Mouse (Mus musculus) neural tube, embryonic 11.5 days (tissue): Measurements from ENCODE around the gene Ldlrad3. TPM values are rescaled to one million over a fixed set of nuclear protein-coding genes. Genes with fewer than 3 reads are reported as not detected.

Experiments
- ATAC-seq: fragments of 200-750 bp; cut with Nextera tagmentation; 2 replicates; pipeline ENCODE4 v1.8.0; 2017; ENCODE audit warnings: moderate number of reproducible peaks, mild to moderate bottlenecking, moderate TSS enrichment, moderate library complexity; ENCODE audit not compliant: insufficient read depth, low FRiP score, low TSS enrichment
- DNase-seq: peaks from one replicate; pipeline ENCODE4 v3.0.0-alpha.2; 2015; ENCODE audit warnings: low spot score
- H3K27ac ChIP-seq: fragments of 300-500 bp; sonication (generic); 2 replicates; pipeline ENCODE4 v1.5.1; 2014; ENCODE audit warnings: low read depth, mild to moderate bottlenecking, low read length
- H3K27me3 ChIP-seq: fragments of 300-500 bp; sonication (generic); 2 replicates; pipeline ENCODE4 v1.6.1; 2014; ENCODE audit warnings: mild to moderate bottlenecking, low read length, mixed read lengths; ENCODE audit not compliant: control insufficient read depth, insufficient read depth
- H3K36me3 ChIP-seq: fragments of 300-500 bp; sonication (generic); 2 replicates; pipeline ENCODE4 v1.6.1; 2014; ENCODE audit warnings: mild to moderate bottlenecking, low read length, moderate library complexity, mixed read lengths; ENCODE audit not compliant: control insufficient read depth, insufficient read depth
- H3K4me1 ChIP-seq: fragments of 300-500 bp; sonication (generic); 2 replicates; pipeline ENCODE4 v1.6.1; 2014; ENCODE audit warnings: low read length, mixed read lengths; ENCODE audit not compliant: control insufficient read depth, insufficient read depth
- H3K4me2 ChIP-seq: fragments of 300-500 bp; sonication (generic); 2 replicates; pipeline ENCODE4 v1.6.1; 2014; ENCODE audit warnings: low read depth, mild to moderate bottlenecking, moderate library complexity
- H3K4me3 ChIP-seq: fragments of 300-500 bp; sonication (generic); 2 replicates; pipeline ENCODE4 v1.5.1; 2014; ENCODE audit warnings: low read depth, low read length
- H3K9ac ChIP-seq: fragments of 300-500 bp; sonication (generic); 2 replicates; pipeline ENCODE4 v1.6.1; 2014; ENCODE audit warnings: mild to moderate bottlenecking, low read length
- H3K9me3 ChIP-seq: fragments of 300-500 bp; sonication (generic); 2 replicates; pipeline ENCODE4 v1.6.1; 2016; ENCODE audit warnings: low read length; ENCODE audit not compliant: control insufficient read depth
- WGBS: fragments of 180-500 bp; shearing (Covaris S2); extraction: QIAGEN DNeasy Blood & Tissue Kit; methylation state at CpG from one replicate; pipeline ENCODE4 v1.1.7; 2014; 5-methylcytosine and 5-hydroxymethylcytosine counted together
- polyA plus RNA-seq: library from polyadenylated mRNA; unstranded; fragments of >200 nt; fragmentation: Nextera tagmentation; extraction: Ambion mirVana; gene quantifications from 2 replicates; pipeline ENCODE4 v1.2.1, GENCODE M21; 2014

Ldlrad3 gene
- polyA plus RNA-seq, 1 experiment from 2014 or later = 64.9 TPM

GRCm38 (mm10) chr2:102073266-102074037 is 112.7 kb downstream of the Ldlrad3 start:
- H3K4me3 ChIP-seq = no peak overlapping the region
- no peaks in the 10 kb centered on the region for H3K9me3 ChIP-seq
- H3K4me2 ChIP-seq = no peak overlapping the region
- H3K9ac ChIP-seq = no peak overlapping the region
- H3K27me3 ChIP-seq = no peaks in the 10 kb centered on the region
- H3K27ac ChIP-seq = no peak overlapping the region
- DNase-seq = no peak
- H3K36me3 ChIP-seq = no peaks in the 10 kb centered on the region; the same call in none of the 2 replicates
- no peak for ATAC-seq
- WGBS = 95% methylated on average over 6 of the region's 6 CpGs
- no peaks in the 10 kb centered on the region for H3K4me1 ChIP-seq

GRCm38 (mm10) chr2:102072859-102073258 is 113.3 kb downstream of the Ldlrad3 start:
- WGBS = 82% methylated on average over 4 of the region's 4 CpGs
- no peak overlapping the region for H3K9ac ChIP-seq
- no peak for ATAC-seq

GRCm38 (mm10) chr2:102071022-102071717 is 115.0 kb downstream of the Ldlrad3 start:
- 94% methylated on average over 10 of the region's 10 CpGs for WGBS
- Histone ChIP-seq H3K9ac (no peak overlapping the region), H3K9me3 (no peaks in the 10 kb centered on the region), H3K4me2 (no peak overlapping the region), H3K4me3 (no peak overlapping the region), H3K36me3 (no peaks in the 10 kb centered on the region; the same call in none of the 2 replicates), H3K27ac (no peak overlapping the region), H3K4me1 (no peaks in the 10 kb centered on the region), H3K27me3 (no peaks in the 10 kb centered on the region)
- DNase-seq (no peak), ATAC-seq (no peak)

More at GRCm38 (mm10) chr2:102072859-102073258, 113.3 kb downstream of the Ldlrad3 start:
- H3K27me3 ChIP-seq = no peaks in the 10 kb centered on the region
- no peaks in the 10 kb centered on the region for H3K4me1 ChIP-seq
- H3K4me3 ChIP-seq = no peak overlapping the region
- H3K27ac ChIP-seq = no peak overlapping the region
- DNase-seq = no peak
- no peak overlapping the region for H3K4me2 ChIP-seq
- no peaks in the 10 kb centered on the region; the same call in none of the 2 replicates for H3K36me3 ChIP-seq
- no peaks in the 10 kb centered on the region for H3K9me3 ChIP-seq

GRCm38 (mm10) chr2:102064826-102065441 is 121.3 kb downstream of the Ldlrad3 start:
- H3K36me3 ChIP-seq = no peaks in the 10 kb centered on the region; the same call in 1 of the 2 replicates
- H3K27me3 ChIP-seq = no peaks in the 10 kb centered on the region
- no peaks in the 10 kb centered on the region for H3K4me1 ChIP-seq
- H3K4me2 ChIP-seq = no peak overlapping the region
- no peaks in the 10 kb centered on the region for H3K9me3 ChIP-seq
- WGBS = 93% methylated on average over 8 of the region's 8 CpGs
- no peak overlapping the region for H3K4me3 ChIP-seq
- no peak for ATAC-seq
- no peak for DNase-seq
- H3K27ac ChIP-seq = no peak overlapping the region
- H3K9ac ChIP-seq = no peak overlapping the region

DNA sequence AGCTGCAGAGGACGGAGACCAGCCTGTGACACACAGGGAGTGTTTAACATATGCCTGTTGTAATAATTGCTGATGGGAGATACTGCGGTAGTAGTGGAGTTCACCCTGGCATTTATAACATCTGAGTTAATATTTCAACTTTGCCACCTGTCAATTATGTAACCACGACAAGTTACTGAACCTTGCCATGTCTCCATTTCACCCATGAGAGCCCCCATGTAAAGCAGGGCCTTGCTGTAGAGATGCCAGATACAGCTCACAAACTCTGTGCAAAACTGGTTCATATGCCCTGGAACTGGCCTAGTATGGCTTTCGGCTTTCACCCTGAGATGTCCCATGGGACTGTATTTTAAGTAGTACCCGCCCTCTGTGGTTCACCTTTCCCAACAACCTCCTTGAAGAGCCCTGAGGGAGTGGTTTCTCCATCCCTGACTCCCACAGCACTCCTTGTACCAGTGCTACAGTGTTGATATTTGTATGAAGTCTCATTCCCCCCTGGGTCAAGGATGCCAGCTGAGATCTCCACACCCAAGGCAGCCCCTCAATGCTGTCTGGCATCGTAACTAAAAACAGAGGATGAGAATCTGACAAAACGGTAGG is 122.2 kb downstream of the Ldlrad3 start:
- DNase-seq (no peak), ATAC-seq (no peak)
- no peak overlapping the region for H3K4me2 ChIP-seq
- no peaks in the 10 kb centered on the region for H3K27me3 ChIP-seq
- 89% methylated on average over 7 of the region's 7 CpGs for whole genome bisulfite sequencing
- H3K9me3 ChIP-seq = no peaks in the 10 kb centered on the region
- H3K9ac ChIP-seq = no peak overlapping the region
- H3K4me3 ChIP-seq = no peak overlapping the region
- no peak overlapping the region for H3K27ac ChIP-seq
- H3K4me1 ChIP-seq = no peaks in the 10 kb centered on the region
- no peaks in the 10 kb centered on the region for H3K36me3 ChIP-seq

DNA sequence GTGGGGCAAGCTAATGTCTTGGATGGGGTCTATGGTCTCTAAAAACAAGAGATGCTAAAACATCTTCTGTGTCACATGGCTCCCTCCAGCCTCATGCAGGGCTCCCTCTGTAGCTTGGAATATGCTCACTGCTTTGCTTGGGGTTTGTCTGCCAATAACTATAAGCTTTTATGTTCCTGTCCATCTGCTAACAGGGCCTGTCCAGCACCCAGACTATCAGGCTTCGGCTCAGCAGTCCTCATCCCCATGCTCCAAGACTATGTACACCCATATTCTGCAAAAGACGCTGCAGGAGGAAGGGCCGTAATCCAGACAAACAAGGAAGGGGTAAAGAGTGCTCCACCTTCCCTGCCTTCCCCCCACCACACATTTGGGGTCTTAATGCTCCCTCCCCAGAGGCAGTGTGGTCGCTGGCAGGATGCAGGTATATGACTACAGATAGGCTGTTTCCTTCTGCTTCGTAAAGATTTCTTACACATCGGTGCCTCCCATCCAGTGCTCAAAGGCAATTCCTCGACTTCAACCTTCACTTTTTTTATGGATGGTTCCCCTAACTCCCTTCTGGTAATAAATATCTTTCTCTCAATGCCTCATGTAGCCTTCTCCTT is 123.2 kb downstream of the Ldlrad3 start:
- Histone ChIP-seq H3K27ac (no peak overlapping the region), H3K9me3 (no peaks in the 10 kb centered on the region), H3K4me3 (no peak overlapping the region), H3K9ac (no peak overlapping the region), H3K4me2 (no peak overlapping the region), H3K27me3 (no peaks in the 10 kb centered on the region), H3K4me1 (no peaks in the 10 kb centered on the region), H3K36me3 (no peaks in the 10 kb centered on the region)
- ATAC-seq (no peak), DNase-seq (no peak)
- WGBS = 86% methylated on average over 7 of the region's 7 CpGs

- no peaks in the 10 kb centered on the region for H3K4me1 ChIP-seq
These were observed 124.3 kb downstream of the Ldlrad3 start for GRCm38 (mm10) chr2:102061921-102062320.

GRCm38 (mm10) chr2:102057746-102058145 is 128.4 kb downstream of the Ldlrad3 start:
- Histone ChIP-seq H3K9ac (no peak overlapping the region), H3K36me3 (no peaks in the 10 kb centered on the region), H3K4me2 (no peak overlapping the region), H3K27ac (no peak overlapping the region), H3K4me3 (no peak overlapping the region), H3K9me3 (no peaks in the 10 kb centered on the region), H3K4me1 (no peaks in the 10 kb centered on the region), H3K27me3 (no peaks in the 10 kb centered on the region)
- DNase-seq = no peak
- 88% methylated on average over 12 of the region's 12 CpGs for WGBS
- ATAC-seq = no peak

More at GRCm38 (mm10) chr2:102061921-102062320, 124.3 kb downstream of the Ldlrad3 start:
- H3K27ac ChIP-seq = no peak overlapping the region
- DNase-seq (no peak), ATAC-seq (no peak)
- no peak overlapping the region for H3K9ac ChIP-seq
- 82% methylated on average over 8 of the region's 8 CpGs for WGBS
- H3K9me3 ChIP-seq = no peaks in the 10 kb centered on the region
- no peak overlapping the region for H3K4me3 ChIP-seq
- no peaks in the 10 kb centered on the region for H3K36me3 ChIP-seq
- no peaks in the 10 kb centered on the region for H3K27me3 ChIP-seq
- H3K4me2 ChIP-seq = no peak overlapping the region
